In the genomic region with DNA sequence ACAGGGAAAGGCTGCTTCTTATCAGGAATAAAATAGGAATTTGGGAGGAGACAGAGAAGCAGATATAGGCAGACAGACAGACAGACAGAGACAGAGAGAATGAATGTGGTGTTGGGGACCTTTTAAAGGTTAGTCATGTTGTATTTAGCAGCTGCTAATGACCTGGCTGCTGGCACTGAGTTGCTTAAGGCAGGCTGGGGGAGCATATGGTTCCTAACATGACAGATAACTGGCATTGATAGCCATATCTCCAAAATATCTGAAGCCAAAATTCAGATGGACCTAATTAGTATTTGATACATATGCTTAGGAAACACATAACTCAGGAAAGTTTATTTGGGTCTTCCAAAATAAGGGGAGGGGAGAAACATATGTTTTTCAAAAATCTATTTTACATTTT, we compare ENCODE assay signal across 15 mouse cellular contexts.
"Had no signal": no experiment of that assay in that cellular context is flagged by ENCODE, and none has a peak within 500 bp of the region (broad histone marks: within the 10 kb centered on the region; RNA-seq: fewer than 3 reads in every experiment).

No protein-coding gene starts in this region.

- H3K27ac ChIP-seq: liver, embryonic 13.5 days; midbrain, embryonic 15.5 days; neural tube, embryonic 13.5 days had no signal

- H3K4me2 ChIP-seq: liver, embryonic 13.5 days; midbrain, embryonic 11.5 days; midbrain, embryonic 15.5 days; neural tube, embryonic 13.5 days had no signal

- H3K4me3 ChIP-seq: liver, embryonic 13.5 days; midbrain, embryonic 15.5 days; myocyte; neural tube, embryonic 13.5 days had no signal

- H3K36me3 ChIP-seq: liver, embryonic 13.5 days; midbrain, embryonic 15.5 days; neural tube, embryonic 13.5 days had no signal

- DNase-seq: kidney, adult 9 months; kidney, postnatal 14 days; kidney, postnatal 4 days; liver, embryonic 13.5 days; lung, adult 2 months; lung, postnatal 14 days; lung, postnatal 4 days; retina, postnatal 1 day; right cerebral cortex, postnatal 25 days; thymus, adult 18-20 months; thymus, postnatal 36 days had no signal

- ATAC-seq: midbrain, embryonic 15.5 days had no signal

- H3K27me3 ChIP-seq: liver, embryonic 13.5 days; midbrain, embryonic 15.5 days; neural tube, embryonic 13.5 days had no signal

- H3K9me3 ChIP-seq: liver, embryonic 13.5 days; midbrain, embryonic 15.5 days; neural tube, embryonic 13.5 days had no signal

- H3K9ac ChIP-seq: liver, embryonic 13.5 days; midbrain, embryonic 15.5 days; neural tube, embryonic 13.5 days had no signal

- H3K4me1 ChIP-seq: liver, embryonic 13.5 days; midbrain, embryonic 15.5 days; neural tube, embryonic 13.5 days had no signal
